Mouse (Mus musculus) gastrocnemius, postnatal 4 days (tissue): ENCODE data around the gene Nfya. TPM values are rescaled to one million over a fixed set of nuclear protein-coding genes. Genes with fewer than 3 reads are reported as not detected.

Experiments
- DNase-seq, 2 experiments: peaks; one replicate each; pipeline ENCODE4 v3.0.0; 2021 to 2022; ENCODE audit warnings: low spot score in 2 of 2, mixed read lengths in 2 of 2
- total RNA-seq, 2 experiments: library from RNA; stranded (reverse); gene quantifications; 2 replicates each; pipeline ENCODE4 v1.2.3; 2021

Nfya gene
- total RNA-seq, 2 experiments from 2014 or later: 26.9 to 29.3 TPM

GRCm38 (mm10) chr17:48346231-48346630 lies 63.5 kb downstream of the Nfya start, which contains the start of gene Trem2:
Gene Trem2 (plus strand): TSS chr17:48346401.
- DNase-seq: no peak

- no peak for DNase-seq
Observed at GRCm38 (mm10) chr17:48345824-48346223, 63.9 kb downstream of the Nfya start.

DNA sequence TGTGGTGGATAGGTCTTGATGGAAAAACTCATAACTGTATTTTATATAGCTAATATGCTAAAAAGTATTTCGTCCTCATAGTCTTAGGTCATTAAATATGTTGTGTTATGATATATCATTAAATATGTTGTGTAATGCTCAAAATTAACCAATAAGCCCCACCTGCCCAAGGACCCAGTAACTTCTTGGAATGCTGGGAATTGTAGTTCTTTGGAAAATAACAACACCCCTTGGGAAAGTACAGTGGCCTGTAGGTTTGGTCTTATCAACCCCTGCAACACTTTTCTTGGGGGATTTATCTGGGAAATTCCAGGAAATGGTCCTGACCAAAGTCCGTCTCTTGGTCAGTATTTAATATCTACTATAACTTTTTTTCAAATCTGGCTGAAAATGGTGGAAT lies 66.6 kb downstream of the Nfya start:
- no peak for DNase-seq

- DNase-seq: no peak
Observed at GRCm38 (mm10) chr17:48341947-48342346, 67.8 kb downstream of the Nfya start.

DNA sequence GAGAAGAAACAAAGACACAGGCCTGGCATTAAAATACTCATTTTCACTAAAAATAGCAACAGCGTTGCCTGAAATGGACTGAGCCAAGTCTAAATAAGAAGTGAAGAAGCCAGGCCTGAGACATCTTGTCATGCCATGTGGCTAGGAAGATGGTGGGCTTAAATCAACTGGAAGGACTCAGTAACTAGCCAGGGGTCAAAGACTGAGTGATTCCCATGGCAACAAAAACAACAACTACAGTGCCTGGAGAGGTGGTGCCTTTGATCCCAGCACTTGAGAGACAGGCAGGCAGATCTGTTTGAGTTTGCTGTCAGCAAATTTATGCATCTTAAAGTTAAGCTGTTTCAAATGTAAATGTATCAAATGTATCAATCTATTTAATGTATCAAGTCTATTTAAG lies 69.4 kb downstream of the Nfya start:
- DNase-seq: no peak

Other genes starting within 250 kb of the Nfya start
- gene A530064D06Rik, start 242.6 kb downstream of the Nfya start, total RNA-seq: under 1 TPM in 1 of 2 experiments, not detected in 1; 0.15 TPM
- under 1 TPM in 1 of 2 experiments, not detected in 1; 0.08 TPM for gene Trem1, start 177.1 kb downstream of the Nfya start, total RNA-seq
- under 1 TPM in 1 of 2 experiments, not detected in 1; 0.36 TPM for gene Trem3, start 162.1 kb downstream of the Nfya start, total RNA-seq
- gene Treml4, start 145.6 kb downstream of the Nfya start, total RNA-seq: 1 to 10 TPM in 1 of 2 experiments, under 1 TPM in 1; 0.20 to 1.6 TPM
- gene Treml2, start 110.4 kb downstream of the Nfya start, total RNA-seq: under 1 TPM; 0.15 to 0.29 TPM
- under 1 TPM; 0.13 to 0.27 TPM for gene B430306N03Rik, start 93.8 kb downstream of the Nfya start, total RNA-seq
- 1 to 10 TPM; 3.7 to 4.1 TPM for gene Trem2, start 63.5 kb downstream of the Nfya start, total RNA-seq
- under 1 TPM in 1 of 2 experiments, not detected in 1; 0.52 TPM for gene Treml1, start 50.0 kb downstream of the Nfya start, total RNA-seq
- gene Oard1, start 108 bp upstream of the Nfya start, total RNA-seq: 10 to 100 TPM; 11.7 to 13.4 TPM
- 100 to 1,000 TPM; 585 to 600 TPM for gene Apobec2, start 23.0 kb upstream of the Nfya start, total RNA-seq
- gene Tspo2, start 41.6 kb upstream of the Nfya start, total RNA-seq: under 1 TPM in 1 of 2 experiments, not detected in 1; 0.20 TPM
- gene Unc5cl, start 45.0 kb upstream of the Nfya start, total RNA-seq: not detected